9 mouse cellular contexts compared by ENCODE assay signal in genomic region chr15:103250195-103250740, GRCm38 (mm10). TPM values are rescaled to one million over a fixed set of nuclear protein-coding genes. Genes with fewer than 3 reads are reported as not detected.
A peak's percentile ranks its signal among the peaks of the same experiment; 100 is the strongest.
DNase-seq lines count a peak whose midpoint lies in the region; ATAC-seq and TF ChIP-seq lines count a peak whose summit lies in the region.
"Had no signal": no experiment of that assay in that cellular context is flagged by ENCODE, and none has a peak within 500 bp of the region (broad histone marks: within the 10 kb centered on the region; RNA-seq: fewer than 3 reads in every experiment).

No protein-coding gene starts in this region.

- TF ChIP-seq CTCF in layer of hippocampus, adult 2 months (conservative IDR thresholded peaks at IDR 0.05) = peak; percentile 92
- TF ChIP-seq CTCF in liver, adult 2 months (IDR thresholded peaks at IDR 0.05; ENCODE audit: low read depth, low read length) = peak; percentile 98

- H3K4me3 ChIP-seq in layer of hippocampus, adult 2 months = no peak overlapping the region
- H3K4me3 ChIP-seq in erythroblast, embryonic 14.5 days (replicated peaks) = peak overlapping the region; percentile 83
- H3K4me3 ChIP-seq in hindbrain, embryonic 13.5 days = no peak overlapping the region
- no peak overlapping the region for H3K4me3 ChIP-seq in liver, adult 2 months (ENCODE audit: insufficient read depth, low read depth, low read length)
- H3K4me3 ChIP-seq: neural tube, embryonic 12.5 days had no signal

- H3K79me2 ChIP-seq in liver, adult 2 months (ENCODE audit: control insufficient read depth, insufficient read depth, low read length) = no peaks in the 10 kb centered on the region

- peaks cover 99% of the 10 kb centered on the region for H3K36me3 ChIP-seq in erythroblast, embryonic 14.5 days (ENCODE audit: control insufficient read depth)
- peaks cover 41% of the 10 kb centered on the region for H3K36me3 ChIP-seq in hindbrain, embryonic 13.5 days
- H3K36me3 ChIP-seq in liver, adult 2 months (ENCODE audit: control insufficient read depth, insufficient read depth, low read length) = peaks cover 28% of the 10 kb centered on the region

- no peak for ATAC-seq in hindbrain, embryonic 13.5 days (ENCODE audit: low FRiP score)

- H3K4me1 ChIP-seq in erythroblast, embryonic 14.5 days (ENCODE audit: control insufficient read depth) = peaks cover 77% of the 10 kb centered on the region
- peaks cover 13% of the 10 kb centered on the region for H3K4me1 ChIP-seq in hindbrain, embryonic 13.5 days (replicated peaks)
- H3K4me1 ChIP-seq in liver, adult 2 months (ENCODE audit: control insufficient read depth, insufficient read depth, low read length) = peaks cover 2% of the 10 kb centered on the region; the same call in 1 of the 2 replicates

- no peak for TF ChIP-seq POLR2A in liver, adult 2 months (IDR thresholded peaks at IDR 0.05; ENCODE audit: extremely low read depth, insufficient read depth, low read length)

- WGBS in hindbrain, embryonic 13.5 days = 34% methylated on average over 2 of the region's 2 CpGs
- 32% methylated on average over 2 of the region's 2 CpGs for WGBS in liver, adult 2 months

- peak in 1 of 2 experiments; percentile 62 for DNase-seq in layer of hippocampus, adult 2 months (ENCODE audit: low spot score in 2 of 2)
- DNase-seq in layer of hippocampus, adult 18-20 months (ENCODE audit: low spot score in 2 of 2) = no peak
- DNase-seq in adrenal gland, adult 2 months = peak; percentile 83
- DNase-seq in liver, adult 2 months (ENCODE audit: extremely low read depth, low read depth, low spot score) = peak; percentile 78
- peak; percentile 78 to 82 for DNase-seq in natural killer cell, adult 2 months (ENCODE audit: low spot score in 2 of 2)
- DNase-seq in thymus, postnatal 25 days = peak; percentile 78

- H3K27ac ChIP-seq in layer of hippocampus, adult 2 months = no peak overlapping the region
- H3K27ac ChIP-seq in hindbrain, embryonic 13.5 days = 0 out of 2 replicates have a peak overlapping the region, but pooled peaks have one; percentile 23
- no peak overlapping the region for H3K27ac ChIP-seq in liver, adult 2 months (replicated peaks; ENCODE audit: insufficient read depth, low read depth, low read length)
- H3K27ac ChIP-seq: neural tube, embryonic 12.5 days had no signal

- no peak overlapping the region for H3K9ac ChIP-seq in hindbrain, embryonic 13.5 days
- H3K9ac ChIP-seq in liver, adult 2 months (ENCODE audit: low read depth, low read length) = no peak overlapping the region
- H3K9ac ChIP-seq: neural tube, embryonic 12.5 days had no signal

- no peaks in the 10 kb centered on the region; the same call in 1 of the 2 replicates for H3K9me3 ChIP-seq in erythroblast, embryonic 14.5 days (ENCODE audit: control insufficient read depth, low read length)
- no peaks in the 10 kb centered on the region for H3K9me3 ChIP-seq in hindbrain, embryonic 13.5 days
- H3K9me3 ChIP-seq: neural tube, embryonic 12.5 days had no signal

- no peaks in the 10 kb centered on the region; the same call in 1 of the 2 replicates for H3K27me3 ChIP-seq in erythroblast, embryonic 14.5 days (ENCODE audit: control insufficient read depth)
- H3K27me3 ChIP-seq in hindbrain, embryonic 13.5 days = peaks cover 16% of the 10 kb centered on the region
- H3K27me3 ChIP-seq in liver, adult 2 months (ENCODE audit: control insufficient read depth, insufficient read depth, low read length) = no peaks in the 10 kb centered on the region

- no peak overlapping the region for H3K4me2 ChIP-seq in hindbrain, embryonic 13.5 days
- H3K4me2 ChIP-seq: neural tube, embryonic 12.5 days had no signal

RNA-seq across cellular contexts. Expression of gene Nfe2, which starts 7.9 kb away (rescaled TPM):
- not detected for total RNA-seq in layer of hippocampus, adult 2 months (2021)
- total RNA-seq in layer of hippocampus, adult 18-20 months (2021) = not detected
- total RNA-seq in adrenal gland, adult 2 months (2021) = under 1 TPM; 0.21 to 0.95 TPM
- polyA plus RNA-seq in adrenal gland, adult 2 months (2012; rRNA removed) = 0.38 and 0.83 TPM in 2 replicates
- polyA plus RNA-seq in erythroblast, embryonic 14.5 days (2012) = 46.0 and 48.8 TPM in 2 replicates
- polyA plus RNA-seq in hindbrain, embryonic 13.5 days (2015; fragmentation: Nextera tagmentation; extraction: Ambion mirVana) = 1.1 and 1.4 TPM in 2 replicates
- 0.40 and 0.74 TPM in 2 replicates for total RNA-seq in liver, adult 2 months (2014; rRNA removed)
- polyA plus RNA-seq in liver, adult 2 months (2012; rRNA removed) = 2.3 and 4.9 TPM in 2 replicates

RNA-seq across cellular contexts. Expression of gene Hnrnpa1, which starts 10.0 kb away (rescaled TPM):
- total RNA-seq in layer of hippocampus, adult 2 months (2021) = 100 to 1,000 TPM; 256 to 265 TPM
- total RNA-seq in layer of hippocampus, adult 18-20 months (2021) = 100 to 1,000 TPM; 239 to 256 TPM
- total RNA-seq in adrenal gland, adult 2 months (2021) = 100 to 1,000 TPM; 140 to 208 TPM
- 8.1 TPM in 2 replicates for polyA plus RNA-seq in adrenal gland, adult 2 months (2012; rRNA removed)
- polyA plus RNA-seq in erythroblast, embryonic 14.5 days (2012) = 6.0 and 6.4 TPM in 2 replicates
- polyA plus RNA-seq in hindbrain, embryonic 13.5 days (2015; fragmentation: Nextera tagmentation; extraction: Ambion mirVana) = 901 and 926 TPM in 2 replicates
- total RNA-seq in liver, adult 2 months (2014; rRNA removed) = 58.2 and 58.9 TPM in 2 replicates
- polyA plus RNA-seq in liver, adult 2 months (2012; rRNA removed) = 16.3 and 17.7 TPM in 2 replicates

RNA-seq across cellular contexts. Expression of gene Cbx5, which starts 10.7 kb away (rescaled TPM):
- total RNA-seq in layer of hippocampus, adult 2 months (2021) = 100 to 1,000 TPM; 179 to 187 TPM
- 100 to 1,000 TPM; 174 to 190 TPM for total RNA-seq in layer of hippocampus, adult 18-20 months (2021)
- total RNA-seq in adrenal gland, adult 2 months (2021) = 10 to 100 TPM; 76.3 to 80.2 TPM
- 4.4 and 4.7 TPM in 2 replicates for polyA plus RNA-seq in adrenal gland, adult 2 months (2012; rRNA removed)
- 0.74 and 0.95 TPM in 2 replicates for polyA plus RNA-seq in erythroblast, embryonic 14.5 days (2012)
- polyA plus RNA-seq in hindbrain, embryonic 13.5 days (2015; fragmentation: Nextera tagmentation; extraction: Ambion mirVana) = 143 and 144 TPM in 2 replicates
- 14.1 and 14.9 TPM in 2 replicates for total RNA-seq in liver, adult 2 months (2014; rRNA removed)
- 4.2 and 5.2 TPM in 2 replicates for polyA plus RNA-seq in liver, adult 2 months (2012; rRNA removed)

RNA-seq across cellular contexts. Expression of gene Copz1, which starts 22.2 kb away (rescaled TPM):
- 10 to 100 TPM; 91.0 to 96.2 TPM for total RNA-seq in layer of hippocampus, adult 2 months (2021)
- 100 to 1,000 TPM in 1 of 2 experiments, 10 to 100 TPM in 1; 97.0 to 100 TPM for total RNA-seq in layer of hippocampus, adult 18-20 months (2021)
- total RNA-seq in adrenal gland, adult 2 months (2021) = 100 to 1,000 TPM; 146 to 152 TPM
- 51.3 and 59.7 TPM in 2 replicates for polyA plus RNA-seq in adrenal gland, adult 2 months (2012; rRNA removed)
- 8.2 and 9.1 TPM in 2 replicates for polyA plus RNA-seq in erythroblast, embryonic 14.5 days (2012)
- polyA plus RNA-seq in hindbrain, embryonic 13.5 days (2015; fragmentation: Nextera tagmentation; extraction: Ambion mirVana) = 219 and 222 TPM in 2 replicates
- 55.9 and 73.0 TPM in 2 replicates for total RNA-seq in liver, adult 2 months (2014; rRNA removed)
- polyA plus RNA-seq in liver, adult 2 months (2012; rRNA removed) = 131 and 142 TPM in 2 replicates

Comparison
In these comparisons a context has a peak if more than half of its experiments do, and no peak if none do; other contexts are left out.
1. DNase-seq: peak in adrenal gland, adult 2 months (single experiment), liver, adult 2 months (single experiment), natural killer cell, adult 2 months (2 of 2) and thymus, postnatal 25 days (single experiment); none in layer of hippocampus, adult 18-20 months (0 of 2).